Mouse (Mus musculus) retina, embryonic 14.5 days (tissue): ENCODE data around the gene Dhrs4.

Experiments
- DNase-seq: peaks from one replicate; pipeline ENCODE4 v3.0.0-alpha.2; 2015; ENCODE audit warnings: low spot score

Dhrs4 gene

DNA sequence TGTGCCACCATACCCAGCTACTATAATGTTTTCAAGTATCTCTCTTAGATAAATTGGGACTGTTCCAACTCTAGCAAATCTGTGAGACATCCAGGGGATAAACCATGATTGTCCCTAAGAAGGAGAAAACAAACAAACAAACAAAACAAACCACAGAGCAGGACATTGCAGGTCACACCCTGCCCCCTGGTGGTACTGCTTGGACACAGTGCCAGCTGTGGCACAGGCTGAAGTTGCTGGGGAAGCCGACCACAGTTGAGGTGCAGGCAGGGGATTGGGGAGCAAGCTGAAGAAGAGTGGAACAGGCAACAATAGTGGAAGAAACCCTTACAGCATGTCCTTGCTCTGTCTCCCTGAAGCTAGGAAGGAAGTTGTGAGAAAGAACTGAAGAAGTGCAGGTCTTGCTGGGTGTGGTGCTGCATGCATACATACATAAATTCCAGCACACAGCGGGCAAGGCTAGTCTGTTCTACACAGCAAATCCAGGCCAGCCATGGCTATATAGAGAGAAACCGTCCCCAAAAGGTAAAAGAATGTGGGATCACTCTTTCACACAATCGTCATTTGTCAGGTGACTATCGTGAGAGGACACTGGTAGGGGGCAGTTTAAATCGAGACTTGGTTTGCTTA is 57.7 kb downstream of the Dhrs4 start:
- DNase-seq: peak; percentile 73
